Mouse (Mus musculus) cerebellum, adult 2 months (tissue): ENCODE data around the gene Ctbp2. TPM values are rescaled to one million over a fixed set of nuclear protein-coding genes. Genes with fewer than 3 reads are reported as not detected.

Source experiments
- DNase-seq, 2 experiments: peaks; one replicate each; pipeline ENCODE4 v3.0.0; 2021
- H3K27ac ChIP-seq: fragments of 200-500 bp; 2 replicates; pipeline ENCODE4 v1.5.1; 2012; ENCODE audit warnings: low read length, control low read depth, inconsistent platforms; ENCODE audit not compliant: insufficient read depth
- H3K27me3 ChIP-seq: fragments of 200-500 bp; 2 replicates; pipeline ENCODE4 v1.6.1; 2012; ENCODE audit warnings: inconsistent platforms, mild to moderate bottlenecking, low read length, moderate library complexity; ENCODE audit not compliant: control insufficient read depth, insufficient read depth
- H3K4me1 ChIP-seq: fragments of 200-500 bp; 2 replicates; pipeline ENCODE4 v1.6.1; 2011; ENCODE audit warnings: low read length; ENCODE audit not compliant: control insufficient read depth, insufficient read depth
- H3K4me3 ChIP-seq: fragments of 200-500 bp; replicated peaks from 2 replicates; pipeline ENCODE3; 2011; ENCODE audit warnings: mild to moderate bottlenecking, low read depth, low read length, control low read depth; ENCODE audit not compliant: insufficient read depth
- CTCF ChIP-seq: fragments of 200-500 bp; IDR thresholded peaks from 2 replicates; pipeline ENCODE4 v1.5.1; 2011; ENCODE audit warnings: low read depth, mild to moderate bottlenecking, control low read depth, low read length, moderate library complexity, borderline replicate concordance; ENCODE audit not compliant: insufficient read depth
- POLR2A ChIP-seq: fragments of 200-500 bp; IDR thresholded peaks from 2 replicates; pipeline ENCODE4 v1.6.1; 2011; ENCODE audit warnings: low read length, control low read depth, borderline replicate concordance; ENCODE audit not compliant: insufficient read depth
- WGBS: fragments of 180-500 bp; shearing (Covaris S2); methylation state at CpG from one replicate; pipeline ENCODE4 v1.1.7; 2018; 5-methylcytosine and 5-hydroxymethylcytosine counted together
- polyA plus RNA-seq: library from polyadenylated mRNA; depleted of rRNA; stranded (reverse); fragments of >200 nt; gene quantifications from 2 replicates; pipeline ENCODE4 v1.2.3, GENCODE M21; 2012

Gene Ctbp2
- polyA plus RNA-seq, 1 experiment, result 96.2 TPM

DNA sequence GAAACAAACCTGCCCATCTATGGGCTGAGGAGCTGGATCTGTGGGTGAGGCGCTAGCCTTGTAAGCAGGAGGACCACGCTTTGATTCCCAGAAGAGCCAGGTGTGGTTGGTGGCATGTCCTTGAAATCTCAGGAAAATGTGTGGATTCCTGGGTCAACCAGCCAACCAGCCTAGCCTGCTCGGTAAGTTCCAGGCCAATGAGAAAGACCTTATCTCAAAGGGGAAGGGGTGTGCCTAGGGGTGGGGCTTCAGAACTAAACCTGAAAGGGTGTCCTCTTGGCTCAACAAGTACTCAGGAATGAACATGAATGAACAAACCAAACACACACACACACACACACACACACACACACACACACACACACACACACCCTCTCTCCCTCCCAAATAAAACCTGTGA lies 82.4 kb downstream of the Ctbp2 start:
- H3K27me3 ChIP-seq, result no peaks in the 10 kb centered on the region
- 89% methylated on average over 3 of the region's 3 CpGs for WGBS
- H3K4me1 ChIP-seq, result peaks cover 19% of the 10 kb centered on the region
- no peak for TF ChIP-seq CTCF
- H3K4me3 ChIP-seq, result no peak overlapping the region
- no peak for DNase-seq
- H3K27ac ChIP-seq, result no peak overlapping the region

DNA sequence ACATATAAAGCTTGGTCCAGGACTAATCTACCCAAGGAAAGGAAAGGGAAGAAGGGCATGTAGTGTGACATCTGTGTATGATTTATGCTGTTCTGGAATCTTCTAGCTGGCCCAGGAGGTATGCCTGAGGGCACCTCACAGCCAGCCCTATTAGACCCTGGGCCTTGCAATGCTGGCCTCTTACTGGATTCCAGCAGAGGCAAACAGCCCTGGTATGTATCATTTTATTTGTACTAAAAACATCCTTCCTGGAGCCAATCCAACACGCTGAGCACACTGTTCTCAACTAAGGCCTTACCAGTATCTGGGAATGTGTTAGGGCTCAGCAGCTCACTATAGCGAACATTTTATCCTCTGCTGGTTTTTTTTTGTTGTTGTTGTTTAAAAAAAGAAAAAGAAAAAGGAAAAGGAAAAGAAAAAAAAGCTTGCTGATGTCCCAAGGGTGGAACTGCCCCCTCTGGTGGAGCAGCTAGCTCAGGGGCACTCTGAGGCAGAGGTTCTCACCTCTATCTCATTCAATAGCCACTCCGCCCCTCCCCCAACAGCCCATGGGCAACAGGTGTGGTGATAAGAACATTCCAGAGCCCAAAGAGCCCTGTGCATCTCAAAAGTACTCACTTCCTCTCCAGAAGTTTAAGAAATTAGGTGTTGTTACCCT lies 83.3 kb downstream of the Ctbp2 start:
- no peak overlapping the region for H3K27ac ChIP-seq
- no peaks in the 10 kb centered on the region for H3K27me3 ChIP-seq
- 88% methylated on average over 3 of the region's 3 CpGs for WGBS
- TF ChIP-seq CTCF (no peak), POLR2A (no peak)
- DNase-seq, result no peak
- no peak overlapping the region for H3K4me3 ChIP-seq
- peaks cover 17% of the 10 kb centered on the region for H3K4me1 ChIP-seq

GRCm38 (mm10) chr7:133039556-133040255 lies 84.4 kb downstream of the Ctbp2 start:
- H3K4me1 ChIP-seq, result peaks cover 12% of the 10 kb centered on the region
- no peak for DNase-seq
- no peak overlapping the region for H3K27ac ChIP-seq
- 76% methylated on average over 3 of the region's 3 CpGs for WGBS
- TF ChIP-seq CTCF, result no peak
- no peaks in the 10 kb centered on the region for H3K27me3 ChIP-seq
- no peak overlapping the region for H3K4me3 ChIP-seq

GRCm38 (mm10) chr7:133037618-133038017 lies 86.5 kb downstream of the Ctbp2 start:
- Histone ChIP-seq H3K4me3 (no peak overlapping the region), H3K27ac (no peak overlapping the region), H3K27me3 (no peaks in the 10 kb centered on the region), H3K4me1 (peaks cover 22% of the 10 kb centered on the region)
- 40% methylated on average over 4 of the region's 4 CpGs for WGBS
- no peak for TF ChIP-seq CTCF
- TF ChIP-seq POLR2A, result no peak
- no peak for DNase-seq

DNA sequence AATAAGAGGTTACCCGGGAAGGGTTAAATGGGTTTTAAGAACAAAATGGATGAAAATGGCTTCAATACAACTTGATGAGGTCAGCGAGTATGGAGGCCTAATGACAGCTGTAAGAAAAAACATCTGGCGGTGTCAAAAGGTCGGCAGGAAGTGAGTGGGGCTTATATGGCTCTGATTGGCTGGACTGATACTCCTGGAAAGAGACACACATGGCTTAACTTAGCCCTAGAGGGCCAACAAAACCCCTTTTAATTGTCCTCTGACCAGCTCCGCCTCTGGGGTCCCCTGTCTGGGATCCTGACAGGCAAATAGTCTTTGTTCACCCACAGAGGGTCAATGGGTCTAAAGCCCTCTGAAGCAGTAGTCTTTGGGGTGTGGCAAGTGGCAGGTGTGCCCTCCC lies 86.9 kb downstream of the Ctbp2 start:
- 76% methylated on average over 5 of the region's 5 CpGs for WGBS
- Histone ChIP-seq H3K4me1 (peaks cover 23% of the 10 kb centered on the region), H3K4me3 (no peak overlapping the region), H3K27me3 (no peaks in the 10 kb centered on the region), H3K27ac (no peak overlapping the region)
- DNase-seq, result no peak
- TF ChIP-seq POLR2A, result no peak
- TF ChIP-seq CTCF, result no peak

GRCm38 (mm10) chr7:133035901-133036300 lies 88.3 kb downstream of the Ctbp2 start:
- TF ChIP-seq POLR2A, result no peak
- no peak for TF ChIP-seq CTCF
- no peak for DNase-seq
- Histone ChIP-seq H3K4me1 (peaks cover 23% of the 10 kb centered on the region), H3K4me3 (no peak overlapping the region), H3K27me3 (no peaks in the 10 kb centered on the region), H3K27ac (no peak overlapping the region)

- H3K27ac ChIP-seq, result no peak overlapping the region
- WGBS, result 37% methylated on average over 9 of the region's 9 CpGs
These were observed 91.5 kb downstream of the Ctbp2 start for GRCm38 (mm10) chr7:133032589-133033203.

More at GRCm38 (mm10) chr7:133032589-133033203, 91.5 kb downstream of the Ctbp2 start:
- DNase-seq, result peak; percentile 68 to 75
- H3K27me3 ChIP-seq, result no peaks in the 10 kb centered on the region
- TF ChIP-seq POLR2A (no peak), CTCF (peak; percentile 91)
- H3K4me3 ChIP-seq, result no peak overlapping the region
- H3K4me1 ChIP-seq, result peaks cover 15% of the 10 kb centered on the region
